Mouse (Mus musculus): Measurements from ENCODE around the gene Grifin.

GRCm38 (mm10) chr5:140597787-140598186, 32.9 kb upstream of the Grifin start:
- no peak for TF ChIP-seq EP300 (optimal IDR thresholded peaks at IDR 0.05)
- TF ChIP-seq CTCF (IDR thresholded peaks at IDR 0.05; ENCODE audit: low read depth): no peak

All from stomach, postnatal 0 days (tissue).